Mouse (Mus musculus): ENCODE measurements at regions not wholly inside any gene's neighbourhood (a gene's known extent, or its start where the extent isn't known, plus 50 kb on each side); places are given as distances from the start of the nearest gene placed in this dataset.

- DNase-seq (ENCODE audit: low read depth, low spot score) = no peak
These were observed 202.1 kb upstream of the Tpm3-rs7 start for GRCm38 (mm10) chr14:113112320-113112719.

- no peak for DNase-seq (ENCODE audit: low read depth, low spot score)
These were observed 175.6 kb upstream of the Tpm3-rs7 start for GRCm38 (mm10) chr14:113138823-113139222.

DNA sequence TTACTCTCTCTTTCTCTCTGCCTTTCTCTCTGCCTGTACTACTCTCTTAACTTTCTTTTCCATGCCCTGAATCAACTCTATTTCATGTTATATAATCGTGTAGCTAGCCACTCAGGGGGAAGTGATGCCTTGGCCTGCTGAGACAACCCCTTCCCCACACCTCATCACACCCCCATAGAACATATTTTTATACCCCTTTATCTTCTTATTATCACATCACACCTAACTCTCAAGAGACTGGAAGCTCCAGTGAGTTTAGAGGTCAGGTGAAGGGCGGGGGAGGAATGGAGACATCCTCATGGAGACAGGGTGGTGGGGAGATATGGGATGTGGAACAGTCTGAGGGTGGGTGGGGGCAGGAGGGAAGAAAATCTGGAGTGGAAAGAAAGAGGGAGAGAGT is 145.8 kb upstream of the Tpm3-rs7 start:
- DNase-seq (ENCODE audit: low read depth, low spot score) = no peak

DNA sequence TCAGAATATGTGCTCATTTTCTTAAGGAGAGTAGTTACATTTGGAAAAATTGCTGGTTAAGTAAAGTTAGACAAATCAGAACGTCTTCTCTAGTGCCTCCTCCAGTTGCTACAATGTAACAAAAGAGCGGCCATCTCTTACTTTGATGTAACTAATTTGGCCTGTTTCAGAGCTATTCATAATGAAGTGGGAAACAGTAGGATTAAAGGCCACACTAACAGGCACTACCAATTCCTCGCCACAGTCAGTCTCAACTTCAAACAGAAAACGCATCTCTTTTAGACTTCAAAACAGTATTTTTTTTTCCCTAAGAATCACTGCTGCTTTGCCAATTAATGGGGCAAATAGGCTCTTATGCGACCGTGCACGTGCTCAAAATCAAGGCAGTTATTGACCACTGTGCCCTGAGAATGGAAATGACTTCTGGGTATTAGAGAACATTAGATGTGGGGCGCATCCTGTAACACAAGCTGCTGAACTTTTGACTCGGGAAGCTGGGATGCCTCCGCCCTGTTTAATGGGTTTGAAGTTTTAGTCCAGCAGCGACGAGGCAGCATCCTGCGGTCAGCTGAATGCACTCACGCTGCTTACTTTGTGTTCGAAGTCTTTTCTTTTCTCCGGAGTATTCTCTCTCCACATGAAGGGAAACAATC is 131.9 kb upstream of the Tpm3-rs7 start:
- DNase-seq (ENCODE audit: low read depth, low spot score) = peak; percentile 42

GRCm38 (mm10) chr14:113211968-113212367 is 102.4 kb upstream of the Tpm3-rs7 start:
- no peak for DNase-seq (ENCODE audit: low read depth, low spot score)

Measured in R1 (cell line).